Mouse (Mus musculus) CH12.LX (cell line): ENCODE measurements at regions not wholly inside any gene's neighbourhood (a gene's known extent, or its start where the extent isn't known, plus 50 kb on each side); places are given as distances from the start of the nearest gene placed in this dataset.

Source experiments
- DNase-seq: peaks from one replicate; pipeline ENCODE4 v3.0.0-alpha.2; 2013; ENCODE audit errors: extremely low read depth
- H3K27ac ChIP-seq: 2 replicates; pipeline ENCODE4 v1.5.1; 2012; ENCODE audit warnings: low read depth, mild to moderate bottlenecking, control low read depth, moderate library complexity; ENCODE audit not compliant: insufficient read depth
- H3K27me3 ChIP-seq: replicated peaks from 2 replicates; pipeline ENCODE3; 2012; ENCODE audit warnings: inconsistent platforms
- H3K36me3 ChIP-seq, 2 experiments: replicated peaks in 1 of 2; 2 replicates each; pipeline versions ENCODE3 to v1.6.1; 2012; ENCODE audit warnings: inconsistent platforms in 1 of 2, low read length in 1 of 2, mild to moderate bottlenecking in 1 of 2, mixed read lengths in 1 of 2, moderate library complexity in 1 of 2; ENCODE audit not compliant: control insufficient read depth in 1 of 2, insufficient read depth in 1 of 2
- H3K4me1 ChIP-seq, 2 experiments: 2 replicates each; pipeline ENCODE4 v1.6.1; 2012; ENCODE audit warnings: inconsistent platforms in 1 of 2, moderate library complexity in 1 of 2; ENCODE audit not compliant: insufficient read depth in 2 of 2, control insufficient read depth in 1 of 2
- H3K4me2 ChIP-seq: 2 replicates; pipeline ENCODE4 v1.6.1; 2012; ENCODE audit warnings: low read depth, mild to moderate bottlenecking, control low read depth; ENCODE audit not compliant: poor library complexity, insufficient read depth, severe bottlenecking
- H3K4me3 ChIP-seq, 3 experiments: fragments of 150-350 bp in 1 of 3; sonication (generic) in 1 of 3; replicated peaks in 1 of 3; 2 replicates each; pipeline versions ENCODE3 to v1.5.1; 2011 to 2012; ENCODE audit warnings: low read depth in 2 of 3, low read length in 2 of 3, mild to moderate bottlenecking in 2 of 3, moderate library complexity in 2 of 3, control low read depth in 1 of 3, improper control_type of control experiment in 1 of 3, inconsistent platforms in 1 of 3, mixed read lengths in 1 of 3; ENCODE audit not compliant: poor library complexity in 1 of 3
- H3K79me2 ChIP-seq: replicated peaks from 2 replicates; pipeline ENCODE4 v1.6.1; 2012; ENCODE audit warnings: mild to moderate bottlenecking, moderate library complexity; ENCODE audit not compliant: control insufficient read depth, poor library complexity, insufficient read depth, severe bottlenecking; ENCODE audit errors: extremely low read depth
- H3K9ac ChIP-seq: 2 replicates; pipeline ENCODE4 v1.6.1; 2012; ENCODE audit warnings: low read depth, mild to moderate bottlenecking, control low read depth, moderate library complexity; ENCODE audit not compliant: insufficient read depth
- H3K9me3 ChIP-seq: replicated peaks from 2 replicates; pipeline ENCODE3; 2012; ENCODE audit warnings: low read length, inconsistent platforms, mixed read lengths
- BHLHE40 ChIP-seq: IDR thresholded peaks from 2 replicates; pipeline ENCODE4 v1.6.1; 2011; ENCODE audit warnings: mild to moderate bottlenecking, low read depth, low read length, improper control_type of control experiment
- CTCF ChIP-seq, 2 experiments: IDR thresholded peaks in 1 of 2; conservative IDR thresholded peaks in 1 of 2; 2 replicates each; pipeline ENCODE4 v1.5.1; 2011 to 2012; ENCODE audit warnings: low read depth in 2 of 2, low read length in 2 of 2, improper control_type of control experiment in 1 of 2, inconsistent platforms in 1 of 2, mild to moderate bottlenecking in 1 of 2, moderate library complexity in 1 of 2
- E2F4 ChIP-seq: IDR thresholded peaks from 2 replicates; pipeline ENCODE4 v1.6.1; 2011; ENCODE audit warnings: low read depth, low read length, improper control_type of control experiment; ENCODE audit not compliant: insufficient replicate concordance
- ELF1 ChIP-seq: IDR thresholded peaks from 2 replicates; pipeline ENCODE4 v1.6.1; 2014; ENCODE audit warnings: low read depth, mild to moderate bottlenecking, inconsistent platforms, low read length, improper control_type of control experiment
- HCFC1 ChIP-seq: IDR thresholded peaks from 2 replicates; pipeline ENCODE4 v1.6.1; 2012; ENCODE audit warnings: low read depth, mild to moderate bottlenecking, inconsistent platforms, low read length, improper control_type of control experiment
- MAFK ChIP-seq: IDR thresholded peaks from 2 replicates; pipeline ENCODE4 v1.6.1; 2011; ENCODE audit warnings: low read length, improper control_type of control experiment; ENCODE audit not compliant: insufficient replicate concordance
- MEF2A ChIP-seq: IDR thresholded peaks from 2 replicates; pipeline ENCODE4 v1.6.1; 2014; ENCODE audit warnings: low read depth, mild to moderate bottlenecking, inconsistent platforms, low read length, improper control_type of control experiment, borderline replicate concordance
- MXI1 ChIP-seq: IDR thresholded peaks from 2 replicates; pipeline ENCODE4 v1.6.1; 2011; ENCODE audit warnings: mild to moderate bottlenecking, low read depth, low read length, improper control_type of control experiment
- MYC ChIP-seq: IDR thresholded peaks from 2 replicates; pipeline ENCODE4 v1.6.1; 2011; ENCODE audit warnings: low read depth, mild to moderate bottlenecking, improper control_type of control experiment, low read length
- NELFE ChIP-seq: IDR thresholded peaks from 2 replicates; pipeline ENCODE4 v1.6.1; 2011; ENCODE audit warnings: low read depth, low read length, improper control_type of control experiment
- POLR2AphosphoS2 ChIP-seq: IDR thresholded peaks from 2 replicates; pipeline ENCODE4 v1.6.1; 2011; ENCODE audit warnings: low read depth, low read length, improper control_type of control experiment
- RAD21 ChIP-seq: IDR thresholded peaks from 2 replicates; pipeline ENCODE4 v1.6.1; 2011; ENCODE audit warnings: low read depth, mild to moderate bottlenecking, low read length, improper control_type of control experiment, moderate library complexity
- SIN3A ChIP-seq: IDR thresholded peaks from 2 replicates; pipeline ENCODE4 v1.6.1; 2012; ENCODE audit warnings: low read length, improper control_type of control experiment, inconsistent platforms
- TBP ChIP-seq: conservative IDR thresholded peaks from 2 replicates; pipeline ENCODE4 v1.6.1; 2011; ENCODE audit warnings: low read depth, low read length, improper control_type of control experiment
- UBTF ChIP-seq: IDR thresholded peaks from 2 replicates; pipeline ENCODE4 v1.6.1; 2012; ENCODE audit warnings: low read depth, mild to moderate bottlenecking, inconsistent platforms, low read length, improper control_type of control experiment, moderate library complexity
- USF1 ChIP-seq: IDR thresholded peaks from 2 replicates; pipeline ENCODE4 v1.6.1; 2014; ENCODE audit warnings: low read depth, mild to moderate bottlenecking, inconsistent platforms, low read length, improper control_type of control experiment
- ZNF384 ChIP-seq: IDR thresholded peaks from 2 replicates; pipeline ENCODE4 v1.6.1; 2012; ENCODE audit warnings: low read depth, low read length, improper control_type of control experiment, inconsistent platforms
- dilution Hi-C: fragments of 300-500 bp; cut with MboI; formaldehyde crosslinking; loops from 2 replicates; pipeline ENCODE4 v1.14.3; 2020; ENCODE audit warnings: low sequenced_read_pairs; ENCODE audit not compliant: extremely low pct_unique_long_range_greater_than_20kb, extremely low pct_ligation_motif_present
- in situ Hi-C: fragments of 300-500 bp; cut with MboI; formaldehyde crosslinking; loops from 3 replicates; pipeline ENCODE4 v1.14.3; 2019; ENCODE audit warnings: low sequenced_read_pairs, low pct_ligation_motif_present, low pct_unique_long_range_greater_than_20kb, mixed read lengths

- no peak for TF ChIP-seq ELF1
- TF ChIP-seq UBTF: no peak
- TF ChIP-seq CTCF (conservative IDR thresholded peaks at IDR 0.05 in 1 of 2, IDR thresholded peaks at IDR 0.05 in 1 of 2; ENCODE audit: low read depth in 2 of 2, low read length in 2 of 2): no peak
- no peak for TF ChIP-seq SIN3A
- TF ChIP-seq MYC: no peak
- TF ChIP-seq HCFC1: no peak
- TF ChIP-seq MEF2A: no peak
- no peak for TF ChIP-seq NELFE
- H3K36me3 ChIP-seq: no peaks in the 10 kb centered on the region
- H3K4me1 ChIP-seq: peaks cover 4 to 19% of the 10 kb centered on the region in 2 experiments
- peaks cover 2% of the 10 kb centered on the region for H3K9me3 ChIP-seq
- in situ Hi-C loops: no loop called here
- H3K79me2 ChIP-seq: no peaks in the 10 kb centered on the region
- no peak overlapping the region for H3K4me2 ChIP-seq
- H3K9ac ChIP-seq: no peak overlapping the region
- H3K27me3 ChIP-seq: no peaks in the 10 kb centered on the region
- no peak for DNase-seq
- H3K4me3 ChIP-seq: no peak overlapping the region
- dilution Hi-C loops: no loop called here
- H3K27ac ChIP-seq: no peak overlapping the region
These were observed 509.0 kb upstream of the Smim15 start for GRCm38 (mm10) chr13:107535213-107535612.

- Histone ChIP-seq H3K4me3 (no peak overlapping the region), H3K9me3 (peaks cover 2% of the 10 kb centered on the region), H3K9ac (no peak overlapping the region), H3K27me3 (no peaks in the 10 kb centered on the region), H3K4me1 (peaks cover 4 to 11% of the 10 kb centered on the region in 2 experiments), H3K27ac (no peak overlapping the region), H3K4me2 (no peak overlapping the region), H3K79me2 (no peaks in the 10 kb centered on the region), H3K36me3 (no peaks in the 10 kb centered on the region)
- DNase-seq: no peak
- dilution Hi-C loops (no loop called here), in situ Hi-C loops (no loop called here)
- TF ChIP-seq TBP (no peak), MAFK (no peak), MXI1 (no peak), POLR2AphosphoS2 (no peak)
These were observed 510.9 kb upstream of the Smim15 start for GRCm38 (mm10) chr13:107533323-107533722.

- Histone ChIP-seq H3K4me1 (peaks cover 4 to 11% of the 10 kb centered on the region in 2 experiments), H3K9ac (no peak overlapping the region), H3K79me2 (no peaks in the 10 kb centered on the region), H3K27ac (no peak overlapping the region), H3K4me2 (no peak overlapping the region), H3K27me3 (no peaks in the 10 kb centered on the region), H3K4me3 (no peak overlapping the region), H3K36me3 (no peaks in the 10 kb centered on the region), H3K9me3 (peaks cover 2% of the 10 kb centered on the region)
- dilution Hi-C loops: no loop called here
- no peak for DNase-seq
- in situ Hi-C loops: no loop called here
- TF ChIP-seq UBTF (no peak), RAD21 (no peak), E2F4 (no peak), USF1 (no peak), MXI1 (no peak), ZNF384 (no peak), BHLHE40 (no peak)
These were observed 509.6 kb upstream of the Kif2a start for GRCm38 (mm10) chr13:107531528-107531927.
